Mouse (Mus musculus) cortical plate, adult 2 months (tissue): ENCODE data around the gene Nrros.

Source experiments
- CTCF ChIP-seq: fragments of 200-500 bp; IDR thresholded peaks from 2 replicates; pipeline ENCODE4 v1.5.1; 2011; ENCODE audit warnings: mild to moderate bottlenecking, control low read depth, low read length; ENCODE audit not compliant: insufficient read depth; ENCODE audit errors: extremely low read depth
- POLR2A ChIP-seq: fragments of 200-500 bp; IDR thresholded peaks from 2 replicates; pipeline ENCODE4 v1.6.1; 2011; ENCODE audit warnings: mild to moderate bottlenecking, low read length, control low read depth; ENCODE audit not compliant: insufficient read depth; ENCODE audit errors: extremely low read depth

GRCm38 (mm10) chr16:32147589-32148207 is 17.7 kb downstream of the Nrros start:
- no peak for TF ChIP-seq CTCF
- no peak for TF ChIP-seq POLR2A
